Mouse (Mus musculus) CD4-positive, CD25-positive, alpha-beta regulatory T cell, adult 4 months (primary cell): ENCODE results near the gene Ppp2r5b. TPM values are rescaled to one million over a fixed set of nuclear protein-coding genes. Genes with fewer than 3 reads are reported as not detected.

Experiments used
- ATAC-seq: one replicate; pipeline ENCODE4 v1.8.0; 2017
- polyA plus RNA-seq, 2 experiments: library from polyadenylated mRNA; unstranded; fragments of 100-300 nt; shearing (Covaris generic); gene quantifications; one replicate each; pipeline ENCODE4 v1.2.1; 2017

The Ppp2r5b gene
- 1 to 10 TPM; 1.2 to 1.6 TPM for polyA plus RNA-seq

DNA sequence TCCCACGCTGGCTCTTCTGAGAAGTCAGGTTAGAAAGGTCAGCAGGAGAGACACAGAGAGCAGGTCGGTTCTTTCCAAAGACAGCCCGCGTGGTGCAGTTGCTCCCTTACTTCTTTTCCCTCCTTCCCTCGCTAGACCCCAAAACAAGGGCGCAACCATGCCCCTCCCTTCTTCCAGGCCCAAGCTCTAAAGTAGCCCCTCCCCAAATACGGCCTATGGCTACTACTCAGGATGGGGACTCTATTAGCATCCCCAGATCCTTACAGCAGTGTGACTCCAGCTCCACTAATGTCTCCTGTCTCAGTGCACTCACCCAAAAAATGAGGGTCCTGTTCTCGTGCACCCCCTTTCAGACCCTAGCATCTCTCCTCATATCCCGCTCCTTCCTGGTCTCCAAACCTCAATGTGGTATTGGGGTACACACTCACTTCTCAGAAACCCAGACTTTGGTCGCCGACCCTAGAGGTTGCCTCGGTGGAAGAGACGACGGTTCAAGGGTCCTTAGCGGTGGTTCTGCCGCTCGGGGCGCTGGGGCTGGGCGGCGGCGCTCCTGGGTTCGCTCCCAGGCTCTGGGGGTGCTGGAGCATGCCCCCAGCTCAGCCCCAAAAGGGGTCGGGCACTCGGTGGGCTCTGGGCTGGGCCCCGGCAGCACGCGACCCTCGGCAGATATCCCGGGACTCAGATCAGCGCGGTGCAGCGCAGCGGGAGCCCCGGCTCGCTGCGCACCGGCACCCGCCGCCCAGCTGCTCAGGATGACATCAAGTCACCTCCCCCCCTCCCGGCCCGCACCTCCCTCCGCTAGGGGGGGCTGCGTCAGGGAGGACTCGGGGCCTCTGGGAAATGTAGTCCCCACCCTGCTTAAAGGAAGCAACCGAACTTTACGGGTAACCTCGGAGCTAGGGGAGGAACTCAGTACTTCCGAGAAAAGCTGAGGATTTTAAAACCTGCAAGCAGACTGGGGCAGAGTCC, at the start of gene Ppp2r5b:
Gene Ppp2r5b, minus strand, starts transcription at position 789 of the 969 bp plus-strand sequence.
- peak; percentile 92 for ATAC-seq

DNA sequence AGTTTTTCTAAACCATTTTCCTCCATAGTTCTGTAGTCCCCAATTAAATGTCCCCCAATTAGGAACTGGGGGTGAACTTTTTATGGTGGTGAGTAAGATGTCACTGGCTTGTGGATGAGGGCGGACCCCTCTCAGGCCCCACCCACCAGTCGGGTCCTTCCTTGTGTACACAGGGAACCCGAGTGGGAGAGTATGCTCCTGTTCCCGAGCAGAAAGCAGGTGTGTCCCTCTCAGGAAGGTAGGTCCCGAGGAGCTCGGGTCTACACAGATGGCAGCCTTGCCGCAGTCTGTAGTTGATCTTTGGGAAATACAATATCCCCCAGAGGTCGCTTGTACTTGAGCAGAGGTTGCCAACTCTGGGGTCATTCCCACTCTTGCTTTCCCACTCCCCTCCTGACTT, 49.6 kb upstream of the Ppp2r5b start:
- ATAC-seq: no peak

DNA sequence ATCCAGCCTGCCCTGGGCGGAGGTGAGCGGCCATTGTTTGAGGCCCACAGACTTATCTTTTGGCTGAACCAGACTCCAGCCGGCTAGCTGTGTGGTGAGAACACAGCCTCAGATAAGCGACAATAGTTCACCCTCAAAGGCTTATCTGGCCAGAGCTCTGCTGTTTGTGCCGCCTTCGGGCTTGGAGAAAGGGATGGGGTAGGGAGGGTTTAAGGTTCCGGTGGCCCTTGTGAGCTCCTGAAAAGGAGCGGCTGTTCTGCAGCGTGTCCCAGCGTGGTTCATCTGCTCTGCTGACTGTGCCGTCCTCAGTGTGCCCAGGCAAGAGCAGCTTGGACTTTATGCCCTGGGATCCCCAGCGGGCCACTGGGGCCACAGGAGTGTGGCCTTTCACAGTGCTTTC, 48.8 kb upstream of the Ppp2r5b start:
- ATAC-seq: no peak

DNA sequence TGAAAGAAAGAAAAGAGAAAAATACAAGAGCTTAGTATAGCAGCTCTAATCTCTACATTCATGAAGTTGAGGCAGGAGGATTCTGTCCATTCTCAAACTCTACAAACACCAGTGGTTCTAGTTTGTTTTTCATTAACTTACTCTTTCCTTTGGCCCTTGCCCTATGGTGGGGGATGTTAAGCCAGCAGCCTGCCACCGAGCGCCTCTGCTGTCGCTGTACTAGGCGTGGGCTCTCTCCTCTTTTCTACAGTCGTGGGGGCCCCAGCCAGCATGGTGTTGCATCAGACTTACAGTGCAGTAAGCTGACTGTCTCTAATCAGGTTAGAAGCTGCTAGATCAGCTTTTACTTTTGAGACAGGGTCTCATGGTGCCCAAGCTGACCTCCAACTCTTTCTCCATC, 47.3 kb upstream of the Ppp2r5b start:
- ATAC-seq: no peak

DNA sequence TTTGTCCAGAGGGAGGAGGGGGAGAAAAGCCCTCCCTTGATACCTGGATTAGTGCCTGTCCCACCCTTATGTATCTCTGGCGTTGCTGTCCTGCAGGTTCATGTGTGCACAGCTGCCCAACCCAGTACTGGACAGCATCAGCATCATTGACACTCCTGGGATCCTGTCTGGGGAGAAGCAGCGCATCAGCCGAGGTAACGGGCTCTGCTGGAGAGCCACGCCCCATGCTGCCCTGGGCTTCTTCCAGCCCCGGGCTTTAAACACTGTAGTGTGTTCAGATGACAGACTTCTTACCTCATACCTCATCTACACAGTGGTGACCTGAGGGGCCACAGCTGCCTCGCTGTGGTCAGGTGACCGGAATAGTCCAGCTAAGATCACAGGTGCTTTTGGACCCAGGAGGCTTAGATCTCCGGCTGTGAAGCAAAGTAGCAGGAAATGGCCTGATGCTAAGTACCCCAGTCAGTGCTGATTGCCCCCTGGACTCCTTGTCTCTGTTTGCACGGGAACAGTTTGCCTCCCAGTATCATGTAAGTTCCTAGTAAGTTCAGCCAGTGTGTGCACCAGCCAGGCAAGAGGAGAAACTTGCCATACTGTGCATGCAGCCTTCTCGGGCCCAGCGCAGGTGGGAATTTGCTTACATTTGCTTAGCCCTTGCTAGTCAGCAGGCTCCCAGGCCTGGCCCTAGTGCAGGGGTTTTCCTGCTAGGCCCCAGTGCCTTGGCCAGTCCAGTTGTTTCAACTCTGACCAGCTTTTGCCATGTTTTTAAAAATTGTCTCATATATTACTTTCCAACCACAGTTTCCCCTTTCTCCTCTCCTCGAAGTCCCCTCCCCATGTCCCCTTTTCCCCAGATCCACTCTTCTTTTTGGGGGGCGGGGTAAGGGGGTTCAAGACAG, 45.7 kb upstream of the Ppp2r5b start:
- no peak for ATAC-seq

DNA sequence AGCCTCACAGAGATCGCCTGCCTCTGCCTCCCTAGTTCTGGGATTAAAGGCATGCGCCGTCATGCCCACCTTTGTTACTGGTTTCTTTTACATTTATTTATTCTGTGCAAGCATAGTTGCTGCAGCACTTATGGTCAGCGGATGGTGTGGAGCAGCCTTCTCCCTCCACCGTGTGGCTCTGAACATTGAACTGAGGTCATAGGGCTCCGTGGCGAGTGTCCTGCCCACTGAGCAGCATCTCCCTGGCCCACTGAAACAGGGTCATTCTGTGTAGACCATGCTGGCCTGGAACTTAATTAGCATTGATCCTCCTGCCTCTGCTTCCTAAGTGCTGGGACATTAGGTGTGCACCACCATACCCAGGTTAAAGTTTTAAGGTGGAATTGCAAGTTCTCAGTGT, 44.9 kb upstream of the Ppp2r5b start:
- ATAC-seq: no peak

DNA sequence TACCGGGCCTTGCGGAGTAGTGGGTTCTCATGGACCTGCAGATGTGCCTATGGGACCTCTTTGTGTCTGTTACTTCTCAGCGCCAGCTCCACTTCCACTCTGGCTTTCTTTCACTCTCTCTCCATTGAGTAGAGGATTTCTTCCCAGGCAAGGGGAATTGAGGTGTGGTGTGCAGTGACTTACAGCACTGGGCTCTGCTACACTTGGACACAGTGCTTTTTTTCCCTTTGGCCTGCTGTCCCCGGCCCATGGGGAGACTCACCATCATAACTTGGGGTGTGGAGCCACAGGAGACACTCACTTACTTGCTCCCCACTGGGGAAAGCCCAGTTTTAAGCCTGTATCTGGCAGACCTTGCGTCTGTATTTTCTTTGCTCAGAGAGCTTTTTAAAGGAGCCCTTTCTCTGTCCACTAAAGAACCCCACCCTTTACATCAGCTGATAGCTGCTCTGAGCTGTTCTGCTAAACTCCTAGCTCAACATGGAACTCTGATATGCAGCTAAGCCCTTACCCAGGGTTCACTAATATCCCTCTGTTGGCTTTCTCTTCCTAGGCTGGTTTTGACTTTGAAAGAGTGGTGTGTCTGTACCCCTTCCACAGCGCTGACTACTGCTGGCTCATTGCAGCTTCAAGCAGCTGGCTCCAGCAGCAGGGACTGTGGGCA, 43.9 kb upstream of the Ppp2r5b start:
- ATAC-seq: no peak

DNA sequence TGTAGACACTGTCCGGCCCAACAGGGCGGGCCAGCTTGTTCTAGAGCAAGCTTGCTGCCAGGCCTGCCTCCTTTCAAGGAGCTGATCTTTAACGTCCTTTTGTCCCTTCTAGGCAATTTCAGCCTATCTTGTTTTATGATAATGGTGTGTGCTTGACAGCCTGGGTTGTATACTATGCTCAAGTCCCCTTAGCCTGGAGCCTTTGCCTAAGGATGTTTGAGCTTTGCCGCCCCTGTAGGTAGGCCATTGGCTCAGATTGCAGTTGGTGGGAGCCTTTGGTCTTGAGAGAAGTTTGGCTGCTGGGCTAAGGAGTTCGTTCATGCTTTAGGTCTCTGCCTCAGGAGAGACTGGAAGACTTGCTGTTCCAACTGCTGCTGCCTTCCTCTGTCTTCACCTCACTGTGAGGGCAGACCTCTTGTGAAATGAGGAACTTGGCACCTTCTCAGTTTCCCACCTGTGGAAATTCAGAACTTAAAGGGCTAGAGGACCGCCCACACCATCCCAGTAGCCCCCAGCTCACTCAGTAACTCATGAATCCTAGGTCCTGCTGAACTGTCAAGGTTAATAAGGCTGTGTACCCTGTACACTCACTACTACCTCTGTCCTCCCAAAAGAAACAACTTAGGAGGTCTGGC, 42.9 kb upstream of the Ppp2r5b start:
- no peak for ATAC-seq

DNA sequence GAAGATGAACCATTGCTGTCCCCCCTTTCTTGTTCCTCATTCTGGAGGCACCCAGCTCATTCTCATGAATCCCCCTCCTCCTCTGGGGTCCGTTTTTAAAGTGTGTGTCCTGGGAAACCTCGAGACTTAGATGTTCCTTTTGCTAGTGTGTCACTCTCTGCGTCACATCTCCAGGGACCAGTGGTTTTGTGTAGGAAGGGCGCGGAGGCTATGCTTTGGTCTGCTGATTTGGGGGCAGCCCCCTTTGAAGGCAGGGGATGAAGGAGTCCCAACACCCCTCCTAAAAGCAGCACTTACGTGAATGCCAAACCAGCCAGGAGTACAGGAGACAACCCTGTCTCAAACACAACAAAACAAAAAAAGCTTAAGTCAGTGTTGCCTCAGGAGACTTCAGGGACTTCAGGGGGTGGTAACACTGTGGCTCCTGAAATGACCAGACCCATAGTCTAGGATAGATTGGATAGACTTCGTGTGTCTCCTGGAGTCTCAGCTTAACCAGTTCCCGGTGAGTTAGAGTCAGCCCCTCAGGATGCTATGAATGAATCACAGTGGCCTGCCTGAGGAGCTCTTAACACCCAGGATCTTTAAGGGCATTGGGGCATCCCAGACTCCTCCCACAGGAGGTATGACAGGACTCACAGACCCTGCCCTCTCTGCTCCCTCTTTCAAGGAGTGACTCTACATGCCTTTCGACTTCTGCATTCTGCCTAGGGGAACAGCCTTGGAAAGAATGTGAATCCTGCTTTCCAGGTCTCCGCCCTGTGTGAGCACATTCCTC, 42.2 kb upstream of the Ppp2r5b start:
- no peak for ATAC-seq

DNA sequence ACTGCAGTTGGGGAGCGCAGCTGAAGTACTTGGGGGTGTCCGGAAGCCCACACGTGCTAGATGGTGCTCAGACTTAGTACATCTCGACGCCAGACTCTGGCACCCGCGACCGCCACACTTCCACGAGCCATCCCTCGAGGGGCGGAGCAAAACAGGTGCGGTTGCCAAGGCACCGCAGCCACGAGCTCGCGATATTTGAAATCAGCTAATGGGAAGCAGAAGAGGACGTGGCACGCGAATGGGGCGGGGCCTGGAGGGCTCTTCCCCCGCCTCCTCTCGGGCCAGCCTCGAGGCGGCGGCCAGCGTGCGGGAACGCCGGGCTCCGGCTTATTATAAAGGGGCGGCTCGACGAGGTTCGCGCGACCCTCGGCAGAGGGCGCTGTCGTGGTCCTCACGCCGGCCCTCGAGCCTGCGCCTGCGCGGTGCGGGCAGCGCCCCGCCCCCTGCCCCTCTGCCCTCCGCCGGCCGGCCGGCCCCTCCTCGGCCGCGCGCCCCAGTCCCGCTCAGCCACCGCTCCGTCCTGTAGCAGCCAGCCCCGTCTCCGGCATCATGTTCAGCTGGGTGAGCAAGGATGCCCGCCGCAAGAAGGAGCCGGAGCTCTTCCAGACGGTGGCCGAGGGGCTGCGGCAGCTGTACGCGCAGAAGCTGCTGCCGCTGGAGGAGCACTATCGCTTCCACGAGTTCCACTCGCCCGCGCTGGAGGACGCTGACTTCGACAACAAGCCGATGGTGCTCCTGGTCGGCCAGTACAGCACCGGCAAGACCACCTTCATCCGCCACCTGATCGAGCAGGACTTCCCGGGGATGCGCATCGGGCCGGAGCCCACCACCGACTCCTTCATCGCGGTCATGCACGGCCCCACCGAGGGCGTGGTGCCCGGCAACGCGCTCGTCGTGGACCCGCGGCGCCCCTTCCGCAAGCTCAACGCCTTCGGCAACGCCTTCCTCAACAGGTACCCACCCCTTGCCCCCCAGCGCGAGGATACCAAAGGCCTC, 41.1 kb upstream of the Ppp2r5b start, which contains the start of gene Ehd1:
Gene Ehd1, plus strand, starts transcription at position 300 of the 996 bp plus-strand sequence.
- ATAC-seq: peak; percentile 90

DNA sequence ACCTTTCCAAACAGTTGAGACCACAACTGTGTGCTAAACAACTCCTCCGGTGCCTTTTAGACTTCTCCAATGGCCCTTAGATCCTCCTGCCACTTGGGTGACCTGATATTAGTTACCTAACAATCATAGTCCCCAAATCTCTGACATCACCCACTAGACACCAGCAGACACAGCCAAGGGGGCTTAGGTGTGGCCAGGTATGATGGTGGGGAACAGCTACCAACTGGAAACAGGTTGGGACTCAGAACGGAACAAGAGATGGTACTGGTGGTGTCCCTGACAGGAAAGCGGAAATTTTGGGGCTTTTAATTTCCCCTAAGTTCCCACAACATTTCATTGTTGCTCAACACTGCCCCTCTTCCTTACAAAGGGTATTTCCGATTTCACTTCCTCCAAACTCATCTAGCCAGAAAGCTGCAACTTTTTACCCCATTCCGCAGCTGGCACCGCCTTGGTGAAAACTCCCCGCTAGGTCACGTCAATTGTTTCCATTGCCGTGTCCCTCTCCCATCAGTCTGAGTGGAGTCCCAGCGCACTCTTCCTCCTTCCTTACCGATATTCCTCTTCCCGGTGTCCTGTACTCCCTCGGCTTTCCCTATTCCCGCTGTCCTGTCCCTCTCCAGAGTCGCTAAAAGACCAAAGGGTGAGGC, 40.2 kb upstream of the Ppp2r5b start:
- peak; percentile 40 for ATAC-seq

DNA sequence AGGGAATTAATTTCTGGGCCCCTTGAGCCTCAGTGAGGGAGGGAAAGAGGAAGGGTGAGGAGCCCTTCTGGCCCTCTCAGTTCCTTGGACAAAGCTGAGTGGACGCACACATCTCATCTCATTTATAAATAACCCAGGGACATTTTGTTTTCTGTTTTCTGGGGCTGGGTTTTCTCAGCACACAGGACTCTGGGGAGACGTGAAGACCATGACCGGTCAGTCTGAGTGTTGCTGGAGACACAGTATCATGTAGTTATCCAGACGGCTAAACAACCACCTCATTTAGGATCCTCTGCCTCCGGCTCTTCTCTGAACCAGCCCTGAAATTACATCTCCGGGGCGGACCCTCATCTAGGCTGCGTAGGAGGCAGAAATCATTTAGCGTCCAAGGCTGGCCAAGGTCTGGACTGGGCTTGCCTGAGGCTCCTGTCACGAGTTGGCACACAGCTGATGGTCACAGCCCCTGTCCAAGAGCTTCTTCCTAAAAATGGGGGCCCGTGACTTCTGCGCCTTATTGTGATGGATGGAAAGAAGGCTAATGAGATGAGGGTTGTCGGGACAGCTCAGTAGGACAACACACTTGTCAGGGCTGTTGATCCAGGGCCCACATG, 38.4 kb upstream of the Ppp2r5b start:
- no peak for ATAC-seq

DNA sequence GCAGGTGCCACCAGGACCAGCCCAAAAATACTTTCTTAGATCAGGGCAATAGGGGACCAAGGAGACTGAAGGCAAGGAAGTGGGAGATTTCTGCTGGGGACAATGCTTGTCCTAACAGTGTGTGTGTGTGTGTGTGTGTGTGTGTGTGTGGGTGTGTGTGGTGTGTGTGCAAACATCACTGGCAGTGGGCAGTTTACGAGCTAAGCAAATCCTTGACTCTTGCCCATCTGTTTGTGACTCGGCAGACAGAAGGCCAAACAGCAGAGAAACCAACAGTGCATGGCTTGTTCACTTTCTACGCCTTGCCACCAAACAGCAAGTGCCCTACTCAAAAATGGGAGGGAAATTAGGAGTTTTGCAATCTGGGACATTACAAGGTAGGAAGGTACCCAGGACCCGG, 37.9 kb upstream of the Ppp2r5b start:
- ATAC-seq: no peak

DNA sequence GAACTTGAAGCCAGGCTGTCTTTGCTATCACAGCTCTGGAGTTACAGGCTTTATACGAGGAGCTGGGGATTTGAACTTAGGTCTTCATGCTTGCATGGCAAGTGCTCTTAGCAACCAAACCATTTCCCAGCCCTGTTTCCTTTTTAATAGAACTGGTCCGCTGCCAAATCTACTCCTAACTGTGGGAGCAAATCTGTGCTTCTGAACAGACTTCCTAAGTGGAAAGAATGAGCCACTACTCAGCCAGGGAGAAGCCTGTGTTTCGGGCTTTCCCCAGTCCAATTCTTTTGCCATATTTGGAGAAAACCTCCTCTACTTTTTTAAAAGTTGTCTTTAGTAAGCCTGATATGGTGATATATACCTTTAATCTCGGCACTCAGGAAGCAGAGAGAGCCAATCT, 37.1 kb upstream of the Ppp2r5b start:
- ATAC-seq: no peak

DNA sequence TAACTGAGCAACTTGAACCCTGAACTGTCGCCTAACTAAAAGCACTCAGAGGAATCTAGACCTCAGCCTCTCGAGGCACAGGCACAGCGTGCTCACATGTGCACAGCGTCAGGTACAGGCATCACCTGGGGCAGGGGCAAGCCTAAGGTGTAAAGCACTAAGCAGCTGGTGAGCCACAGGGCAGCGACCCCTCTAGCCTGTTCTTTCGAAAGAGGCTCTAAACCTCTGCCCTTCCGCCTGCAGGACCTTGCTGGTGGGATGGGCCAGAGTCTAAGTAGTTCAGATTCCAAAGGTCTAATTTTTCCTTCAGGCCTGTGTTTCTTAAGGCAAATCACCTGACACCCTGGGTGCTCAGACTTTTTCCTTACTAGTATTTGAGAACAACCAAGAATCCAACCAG, 36.4 kb upstream of the Ppp2r5b start:
- ATAC-seq: no peak

DNA sequence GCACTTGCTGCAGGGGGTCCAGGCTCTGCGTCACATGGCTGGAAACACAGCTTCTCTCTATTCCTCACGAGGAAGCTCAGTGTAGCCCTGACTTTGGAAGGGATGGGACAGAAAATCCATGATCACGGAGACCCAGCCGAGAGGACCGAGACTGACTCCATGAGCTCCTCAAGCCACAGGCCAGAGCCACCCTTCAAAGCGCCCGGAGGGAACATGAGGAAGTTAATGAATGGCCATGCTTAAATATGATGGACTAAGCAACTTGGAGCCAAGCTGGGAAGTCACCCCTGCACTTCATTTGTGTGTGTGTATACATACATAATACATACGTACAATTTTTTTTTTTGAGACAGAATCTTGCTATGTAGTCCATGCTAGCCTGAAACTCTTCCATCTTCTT, 35.5 kb upstream of the Ppp2r5b start:
- no peak for ATAC-seq

DNA sequence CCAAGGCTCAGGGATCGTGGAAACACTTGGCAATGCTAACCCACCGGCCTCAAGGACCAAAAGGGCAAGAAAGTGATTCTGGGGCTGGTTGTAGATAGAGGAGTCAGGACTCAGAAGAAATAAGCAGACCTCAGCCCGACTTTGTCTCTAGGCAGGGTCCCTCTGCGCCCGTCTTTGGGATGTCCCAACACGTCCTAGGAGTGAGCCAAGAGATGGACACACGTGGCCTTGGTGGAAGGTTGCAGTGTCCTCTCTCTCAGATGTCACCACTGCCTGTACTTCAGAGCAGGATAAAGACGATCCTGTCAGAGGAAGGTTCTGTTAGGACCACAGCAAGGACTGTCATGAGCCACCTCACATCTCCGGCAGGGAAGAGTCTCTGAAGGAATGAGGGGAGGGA, 35.0 kb upstream of the Ppp2r5b start:
- no peak for ATAC-seq

DNA sequence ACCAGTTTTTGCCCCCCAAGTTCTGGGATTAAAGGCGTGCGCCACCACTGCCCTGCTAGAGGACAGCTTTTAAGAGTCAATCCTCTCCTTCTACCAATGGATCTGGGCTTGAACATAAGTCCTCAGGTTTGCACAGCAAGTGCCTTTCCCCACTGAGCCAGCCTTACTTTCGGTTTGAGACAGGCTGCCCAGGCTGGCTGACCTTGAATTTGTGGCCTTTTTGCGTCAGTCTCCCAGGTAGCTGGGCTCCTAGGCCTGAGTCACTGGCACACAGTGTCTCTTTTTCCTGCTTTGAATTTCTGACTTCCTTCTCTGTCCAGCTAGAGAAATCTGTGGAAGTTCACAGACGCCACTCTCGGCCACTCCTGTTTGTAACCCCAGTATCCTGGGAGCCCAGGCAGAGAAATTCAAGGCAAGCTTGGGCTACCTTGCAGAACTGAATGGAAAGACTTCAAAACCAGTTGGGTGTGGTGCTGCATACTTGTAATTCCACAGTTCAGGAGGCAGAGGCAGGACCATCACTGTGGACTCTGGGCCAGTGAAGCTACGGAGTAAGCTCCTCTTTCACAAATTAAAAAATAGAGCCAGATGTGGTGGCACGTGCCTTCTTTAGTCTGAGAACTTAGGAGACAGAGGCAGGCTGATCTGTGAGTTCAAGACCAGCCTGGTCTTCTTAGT, 34.3 kb upstream of the Ppp2r5b start:
- no peak for ATAC-seq
